Mouse (Mus musculus) midbrain, embryonic 12.5 days (tissue): Measurements from ENCODE around the gene Rdh16f2. TPM values are rescaled to one million over a fixed set of nuclear protein-coding genes. Genes with fewer than 3 reads are reported as not detected.
"Not testable (repeated sequence)": the region's sequence is repeated elsewhere in the genome, so short reads cannot be mapped to it uniquely, and the experiment has no call there.

Experiments used
- ATAC-seq: fragments of 200-750 bp; cut with Nextera tagmentation; 2 replicates; pipeline ENCODE4 v1.8.0; 2017; ENCODE audit warnings: low read depth, moderate TSS enrichment, moderate library complexity; ENCODE audit not compliant: low FRiP score
- H3K27ac ChIP-seq: fragments of 300-500 bp; sonication (generic); replicated peaks from 2 replicates; pipeline ENCODE4 v1.5.1; 2016; ENCODE audit warnings: mild to moderate bottlenecking
- H3K27me3 ChIP-seq: fragments of 300-500 bp; sonication (generic); 2 replicates; pipeline ENCODE4 v1.6.1; 2016; ENCODE audit warnings: mild to moderate bottlenecking
- H3K36me3 ChIP-seq: fragments of 300-500 bp; sonication (generic); 2 replicates; pipeline ENCODE4 v1.6.1; 2016
- H3K4me1 ChIP-seq: fragments of 300-500 bp; sonication (generic); 2 replicates; pipeline ENCODE4 v1.6.1; 2016
- H3K4me2 ChIP-seq: fragments of 300-500 bp; sonication (generic); replicated peaks from 2 replicates; pipeline ENCODE4 v1.6.1; 2016; ENCODE audit warnings: mild to moderate bottlenecking, moderate library complexity
- H3K4me3 ChIP-seq: fragments of 300-500 bp; sonication (generic); 2 replicates; pipeline ENCODE4 v1.5.1; 2016; ENCODE audit warnings: mild to moderate bottlenecking
- H3K9ac ChIP-seq: fragments of 300-500 bp; sonication (generic); replicated peaks from 2 replicates; pipeline ENCODE4 v1.6.1; 2016; ENCODE audit warnings: mild to moderate bottlenecking, moderate library complexity
- H3K9me3 ChIP-seq: fragments of 300-500 bp; sonication (generic); 2 replicates; pipeline ENCODE4 v1.6.1; 2016; ENCODE audit warnings: mild to moderate bottlenecking
- WGBS: fragments of 180-500 bp; shearing (Covaris S2); methylation state at CpG from one replicate; pipeline ENCODE4 v1.1.7; 2016; 5-methylcytosine and 5-hydroxymethylcytosine counted together
- polyA plus RNA-seq: library from polyadenylated mRNA; unstranded; fragments of >200 nt; fragmentation: Nextera tagmentation; extraction: Ambion mirVana; gene quantifications from 2 replicates; pipeline ENCODE4 v1.2.1, GENCODE M21; 2016

Rdh16f2 gene
- polyA plus RNA-seq, 1 experiment from 2014 or later = not detected

GRCm38 (mm10) chr10:127896705-127897104, 30.4 kb downstream of the Rdh16f2 start:
- Histone ChIP-seq H3K4me2 (no peak overlapping the region), H3K36me3 (no peaks in the 10 kb centered on the region), H3K9me3 (no peaks in the 10 kb centered on the region), H3K27me3 (no peaks in the 10 kb centered on the region), H3K4me1 (no peaks in the 10 kb centered on the region), H3K27ac (no peak overlapping the region), H3K4me3 (no peak overlapping the region), H3K9ac (no peak overlapping the region)
- WGBS = 76% methylated on average over 5 of the region's 5 CpGs
- no peak for ATAC-seq

GRCm38 (mm10) chr10:127897506-127897905, 31.2 kb downstream of the Rdh16f2 start:
- no peaks in the 10 kb centered on the region for H3K4me1 ChIP-seq
- WGBS = 92% methylated on average over 3 of the region's 3 CpGs
- H3K27me3 ChIP-seq = no peaks in the 10 kb centered on the region
- H3K27ac ChIP-seq = no peak overlapping the region
- no peak for ATAC-seq
- no peaks in the 10 kb centered on the region for H3K9me3 ChIP-seq
- no peak overlapping the region for H3K4me3 ChIP-seq
- no peaks in the 10 kb centered on the region for H3K36me3 ChIP-seq
- H3K9ac ChIP-seq = no peak overlapping the region
- H3K4me2 ChIP-seq = no peak overlapping the region

- H3K4me2 ChIP-seq = no peak within 1 kb of the TSS
- H3K36me3 ChIP-seq = no peaks in the 10 kb centered on the region
- H3K27ac ChIP-seq = no peak within 1 kb of the TSS
- H3K9ac ChIP-seq = no peak within 1 kb of the TSS
- 85% methylated on average over 2 of the region's 2 CpGs for WGBS
- no peak for ATAC-seq
- H3K9me3 ChIP-seq = no peaks in the 10 kb centered on the region
- H3K4me3 ChIP-seq = no peak within 1 kb of the TSS
- H3K27me3 ChIP-seq = no peaks in the 10 kb centered on the region
- no peaks in the 10 kb centered on the region for H3K4me1 ChIP-seq
Observed at GRCm38 (mm10) chr10:127898218-127898617, 31.9 kb downstream of the Rdh16f2 start, which contains the start of gene Sdr9c7. Gene Sdr9c7, plus strand, starts transcription at chr10:127898518.

- no peak for ATAC-seq
Observed at GRCm38 (mm10) chr10:127899783-127900182, 33.5 kb downstream of the Rdh16f2 start.

DNA sequence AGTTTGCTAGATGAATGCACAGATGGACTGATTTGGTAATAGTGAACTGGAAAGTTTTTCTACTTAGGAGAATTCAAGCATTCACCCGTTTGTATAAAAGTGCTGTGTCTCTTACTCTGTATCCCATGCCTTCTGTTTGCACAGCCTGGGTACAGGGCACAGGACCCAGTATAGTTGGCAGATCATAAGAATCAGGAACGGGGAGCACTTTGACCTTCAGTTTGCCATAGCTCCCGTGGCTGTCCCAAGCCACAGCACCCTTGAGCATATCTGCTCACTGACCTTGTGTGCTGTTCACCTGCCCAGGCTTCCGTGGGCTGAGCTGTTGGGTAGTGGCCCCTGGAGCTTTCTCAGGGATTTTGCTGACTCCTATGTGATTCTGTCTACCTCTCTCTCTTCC, 35.5 kb downstream of the Rdh16f2 start:
- no peaks in the 10 kb centered on the region for H3K36me3 ChIP-seq
- no peak overlapping the region for H3K27ac ChIP-seq
- H3K27me3 ChIP-seq = no peaks in the 10 kb centered on the region
- H3K9ac ChIP-seq = no peak overlapping the region
- no peak overlapping the region for H3K4me3 ChIP-seq
- H3K4me1 ChIP-seq = no peaks in the 10 kb centered on the region
- WGBS = 78% methylated on average over 4 of the region's 4 CpGs
- no peak for ATAC-seq
- H3K9me3 ChIP-seq = no peaks in the 10 kb centered on the region
- H3K4me2 ChIP-seq = no peak overlapping the region

More at GRCm38 (mm10) chr10:127899783-127900182, 33.5 kb downstream of the Rdh16f2 start:
- H3K9ac ChIP-seq = no peak overlapping the region
- 77% methylated on average over 5 of the region's 5 CpGs for WGBS
- H3K9me3 ChIP-seq = no peaks in the 10 kb centered on the region
- H3K4me1 ChIP-seq = no peaks in the 10 kb centered on the region
- H3K27ac ChIP-seq = no peak overlapping the region
- no peaks in the 10 kb centered on the region for H3K27me3 ChIP-seq
- H3K36me3 ChIP-seq = no peaks in the 10 kb centered on the region
- no peak overlapping the region for H3K4me2 ChIP-seq
- no peak overlapping the region for H3K4me3 ChIP-seq

DNA sequence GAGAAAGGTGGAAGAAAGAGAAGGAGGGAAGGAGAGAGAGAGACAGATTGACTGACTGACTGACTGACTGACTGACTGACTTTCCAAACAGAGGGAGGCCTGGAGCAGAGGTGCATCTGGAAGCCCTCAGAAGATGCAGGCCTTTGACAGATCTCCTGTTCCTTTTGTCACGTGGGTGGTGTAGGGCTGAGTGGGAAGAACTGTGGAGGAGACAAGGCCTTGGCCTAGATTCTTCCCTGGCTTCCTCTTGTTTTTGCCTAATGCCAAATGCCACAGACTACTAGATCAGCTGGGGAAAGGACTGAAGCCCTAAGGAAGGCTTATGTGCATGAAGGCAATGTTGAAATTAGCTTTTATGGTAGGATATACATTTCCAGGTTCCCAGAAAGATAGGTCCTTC, 36.8 kb downstream of the Rdh16f2 start:
- Histone ChIP-seq H3K4me3 (no peak overlapping the region), H3K4me2 (no peak overlapping the region), H3K36me3 (no peaks in the 10 kb centered on the region), H3K27ac (no peak overlapping the region), H3K9ac (no peak overlapping the region), H3K4me1 (no peaks in the 10 kb centered on the region), H3K27me3 (no peaks in the 10 kb centered on the region), H3K9me3 (no peaks in the 10 kb centered on the region)
- ATAC-seq = no peak
- 76% methylated on average over 1 of the region's 1 CpGs for WGBS

DNA sequence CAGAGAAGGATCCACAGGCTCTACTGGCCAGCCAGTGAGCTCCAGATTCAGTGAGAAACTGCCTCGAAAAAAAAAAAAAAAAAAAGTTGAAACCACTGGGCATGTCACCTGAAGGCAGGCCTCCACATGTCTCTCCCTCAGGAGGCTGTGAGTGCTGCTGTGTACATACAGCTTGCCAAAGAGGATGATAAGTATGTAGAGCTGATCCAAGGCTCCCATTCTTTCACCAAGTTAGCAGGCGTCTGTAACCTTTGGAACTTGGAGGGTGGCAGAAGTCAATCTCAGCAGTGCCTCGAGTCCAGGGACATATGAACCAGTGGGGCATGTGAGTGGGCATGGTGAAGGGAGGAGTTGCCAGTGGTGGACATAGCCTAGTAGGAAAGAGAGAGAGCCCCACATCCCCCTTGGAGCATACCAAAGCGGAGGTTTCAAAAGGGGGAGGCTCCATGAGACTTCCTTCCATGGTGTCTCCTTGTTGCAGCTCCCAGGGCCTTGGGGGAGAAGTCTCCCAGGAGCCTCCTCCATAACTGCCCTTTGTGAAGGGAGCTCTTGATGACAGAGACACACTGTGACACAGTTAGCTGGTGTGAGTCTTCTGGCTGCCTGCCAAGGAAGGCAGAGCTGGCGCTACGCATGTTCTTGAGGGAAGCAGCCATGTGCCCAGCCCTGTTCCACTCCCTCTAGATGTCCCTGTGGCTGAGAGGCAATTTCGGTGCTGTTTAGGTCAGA, 38.6 kb downstream of the Rdh16f2 start:
- Histone ChIP-seq H3K9ac (no peak overlapping the region), H3K4me1 (no peaks in the 10 kb centered on the region), H3K4me3 (no peak overlapping the region), H3K27ac (no peak overlapping the region), H3K9me3 (no peaks in the 10 kb centered on the region), H3K27me3 (no peaks in the 10 kb centered on the region), H3K4me2 (no peak overlapping the region), H3K36me3 (no peaks in the 10 kb centered on the region)
- 73% methylated on average over 7 of the region's 7 CpGs for WGBS
- no peak for ATAC-seq

DNA sequence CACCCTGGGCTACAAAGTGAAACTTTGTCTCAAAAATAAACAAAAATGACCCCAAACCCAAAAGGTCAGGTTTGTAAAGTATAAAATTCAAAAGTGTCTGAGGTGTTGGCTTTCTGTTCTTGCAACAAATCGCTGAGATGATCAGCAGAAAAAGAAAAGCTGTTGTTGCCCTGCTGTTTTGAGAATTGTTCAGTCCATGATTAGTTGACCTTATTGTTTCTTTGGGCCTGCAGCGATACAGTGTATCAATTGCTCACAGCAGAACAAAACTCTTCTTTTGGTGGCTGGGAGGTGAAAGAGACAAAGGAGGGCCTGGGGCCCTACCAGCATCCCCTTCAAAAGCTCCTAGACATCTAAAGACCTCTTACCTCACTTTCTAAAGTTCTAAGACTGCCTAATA, 39.9 kb downstream of the Rdh16f2 start:
- ATAC-seq = no peak
- Histone ChIP-seq H3K4me1 (no peaks in the 10 kb centered on the region), H3K27me3 (no peaks in the 10 kb centered on the region), H3K36me3 (no peaks in the 10 kb centered on the region), H3K9ac (no peak overlapping the region), H3K27ac (no peak overlapping the region), H3K9me3 (no peaks in the 10 kb centered on the region), H3K4me3 (no peak overlapping the region), H3K4me2 (no peak overlapping the region)
- WGBS = 57% methylated on average over 2 of the region's 2 CpGs

GRCm38 (mm10) chr10:127907386-127907951, 41.2 kb downstream of the Rdh16f2 start:
- H3K9ac ChIP-seq = no peak overlapping the region
- H3K36me3 ChIP-seq = no peaks in the 10 kb centered on the region
- ATAC-seq = no peak
- H3K4me3 ChIP-seq = no peak overlapping the region
- no peaks in the 10 kb centered on the region for H3K27me3 ChIP-seq
- no peaks in the 10 kb centered on the region for H3K4me1 ChIP-seq
- no peaks in the 10 kb centered on the region for H3K9me3 ChIP-seq
- H3K27ac ChIP-seq = no peak overlapping the region
- no peak overlapping the region for H3K4me2 ChIP-seq

GRCm38 (mm10) chr10:127915578-127915977, 49.3 kb downstream of the Rdh16f2 start:
- 93% methylated on average over 1 of the region's 1 CpGs for WGBS
- ATAC-seq = no peak
- no peaks in the 10 kb centered on the region for H3K27me3 ChIP-seq
- H3K4me1 ChIP-seq = no peaks in the 10 kb centered on the region
- no peak overlapping the region for H3K27ac ChIP-seq
- H3K36me3 ChIP-seq = no peaks in the 10 kb centered on the region
- H3K9me3 ChIP-seq = no peaks in the 10 kb centered on the region
- no peak overlapping the region for H3K4me2 ChIP-seq
- H3K9ac ChIP-seq = no peak overlapping the region
- H3K4me3 ChIP-seq = no peak overlapping the region

DNA sequence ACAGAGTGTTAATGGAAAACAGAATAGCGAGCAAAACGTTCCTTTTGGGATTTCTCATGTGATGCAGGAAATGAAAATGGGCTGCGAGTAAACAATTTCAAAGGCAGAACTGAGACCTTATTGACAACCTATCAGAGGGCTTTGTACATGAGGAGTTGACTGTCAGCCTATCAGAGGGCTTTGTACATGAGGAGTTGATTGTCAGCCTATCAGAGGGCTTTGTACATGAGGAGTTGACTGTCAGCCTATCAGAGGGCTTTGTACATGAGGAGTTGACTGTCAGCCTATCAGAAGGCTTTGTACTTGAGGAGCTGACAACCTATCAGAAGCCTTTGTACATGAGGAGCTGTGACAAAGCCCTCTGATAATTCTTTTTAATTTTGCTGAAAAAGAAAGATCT, 50.9 kb downstream of the Rdh16f2 start:
- H3K9me3 ChIP-seq, H3K9ac ChIP-seq, H3K36me3 ChIP-seq, ATAC-seq, H3K27me3 ChIP-seq, H3K4me3 ChIP-seq, H3K27ac ChIP-seq, H3K4me1 ChIP-seq, H3K4me2 ChIP-seq: not testable (repeated sequence)
- 81% methylated on average over 3 of the region's 3 CpGs for WGBS

GRCm38 (mm10) chr10:127917651-127918050, 51.4 kb downstream of the Rdh16f2 start:
- no peaks in the 10 kb centered on the region for H3K4me1 ChIP-seq
- H3K27ac ChIP-seq = no peak overlapping the region
- H3K9me3 ChIP-seq = no peaks in the 10 kb centered on the region
- H3K4me3 ChIP-seq = no peak overlapping the region
- H3K9ac ChIP-seq = no peak overlapping the region
- no peak for ATAC-seq
- H3K36me3 ChIP-seq = no peaks in the 10 kb centered on the region
- H3K4me2 ChIP-seq = no peak overlapping the region
- no peaks in the 10 kb centered on the region for H3K27me3 ChIP-seq
- WGBS = 90% methylated on average over 5 of the region's 5 CpGs

- ATAC-seq = no peak
- 90% methylated on average over 1 of the region's 1 CpGs for WGBS
Observed at GRCm38 (mm10) chr10:127922241-127922640, 56.0 kb downstream of the Rdh16f2 start.

More at GRCm38 (mm10) chr10:127922241-127922640, 56.0 kb downstream of the Rdh16f2 start:
- Histone ChIP-seq H3K9ac (no peak overlapping the region), H3K4me3 (no peak overlapping the region), H3K4me2 (no peak overlapping the region), H3K9me3 (no peaks in the 10 kb centered on the region), H3K4me1 (no peaks in the 10 kb centered on the region), H3K27ac (no peak overlapping the region), H3K27me3 (no peaks in the 10 kb centered on the region), H3K36me3 (no peaks in the 10 kb centered on the region)
